Mouse (Mus musculus) lung, adult 2 months (tissue): ENCODE results near the gene Mad1l1.

Experiments used
- CTCF ChIP-seq: fragments of 200-500 bp; IDR thresholded peaks from 2 replicates; pipeline ENCODE4 v1.5.1; 2011; ENCODE audit warnings: mild to moderate bottlenecking, low read length, control low read depth; ENCODE audit not compliant: insufficient read depth
- POLR2A ChIP-seq: fragments of 200-500 bp; IDR thresholded peaks from 2 replicates; pipeline ENCODE4 v1.6.1; 2011; ENCODE audit warnings: low read depth, mild to moderate bottlenecking, control low read depth, low read length, borderline replicate concordance; ENCODE audit errors: extremely low read depth

DNA sequence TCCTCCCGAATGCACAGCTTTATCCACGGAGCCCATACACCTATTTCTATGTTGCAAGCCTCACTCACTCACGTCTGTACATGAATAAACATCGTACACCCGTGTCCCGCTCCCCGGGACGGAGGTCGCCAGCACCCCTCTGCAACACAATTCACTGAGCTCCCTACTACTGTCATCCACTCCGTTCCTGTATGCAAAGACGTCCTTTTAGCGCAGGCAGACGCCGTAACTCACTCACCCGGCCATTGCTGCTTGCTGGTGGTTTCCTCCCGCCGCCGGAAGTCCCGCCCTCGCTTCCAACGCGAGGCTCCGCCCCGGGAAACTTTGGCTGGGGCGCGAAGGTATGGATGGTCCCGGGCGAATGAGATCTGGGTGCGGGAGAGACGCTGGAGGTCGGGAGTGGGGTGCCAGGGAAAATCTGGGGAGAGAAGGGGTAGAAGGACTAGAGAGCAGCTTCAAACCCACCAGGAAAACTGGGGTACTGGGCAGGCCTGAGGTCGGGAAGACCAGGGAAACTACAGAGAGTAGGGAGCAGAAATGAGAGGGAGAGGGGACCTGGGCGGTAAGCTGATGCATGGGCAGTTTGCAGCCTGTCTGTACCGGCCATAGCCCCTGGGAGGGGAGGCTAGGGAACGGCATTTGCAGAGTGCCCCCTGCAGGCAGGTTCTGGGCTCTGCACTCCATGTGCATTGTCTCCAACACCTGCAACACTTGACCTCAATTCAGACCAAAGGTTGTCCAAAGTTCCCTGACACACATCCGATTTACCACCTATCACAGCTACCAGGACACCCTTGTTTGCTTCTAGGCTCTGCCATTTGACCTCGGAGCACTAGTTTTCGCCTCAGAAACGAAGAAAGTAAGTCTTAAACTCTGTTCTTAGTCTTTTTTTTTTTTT lies 10.5 kb upstream of the Mad1l1 start, which contains the start of gene Mrm2:
- TF ChIP-seq CTCF (peak; percentile 83), POLR2A (peak; percentile 78; the same call in 1 of the 2 replicates)
